Mouse (Mus musculus): ENCODE results near the gene Mpp2. TPM values are rescaled to one million over a fixed set of nuclear protein-coding genes. Genes with fewer than 3 reads are reported as not detected.

Gene Mpp2
- polyA plus RNA-seq, 1 experiment from 2014 or later: 8.8 TPM

DNA sequence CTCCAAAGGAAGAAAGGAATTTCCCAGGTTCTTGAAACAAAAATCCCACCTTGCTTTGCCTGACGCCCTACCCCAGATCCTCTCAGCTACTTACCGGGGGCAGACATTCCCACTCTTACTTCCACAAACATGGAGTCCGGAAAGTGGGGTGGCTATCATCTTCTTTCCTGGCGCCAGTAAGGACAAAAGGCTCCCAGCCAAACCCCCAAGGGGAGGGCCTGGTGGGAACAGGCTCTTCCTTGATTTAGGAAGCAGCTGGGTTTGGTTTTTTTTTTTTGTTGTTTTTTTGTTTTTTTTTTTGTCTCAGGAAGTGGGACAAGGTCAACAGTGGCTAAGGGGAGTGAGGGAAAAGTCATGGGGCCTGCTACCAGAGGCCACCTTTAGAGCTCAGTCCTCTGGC lies 36.8 kb downstream of the Mpp2 start:
- Histone ChIP-seq H3K27ac (peak overlapping the region; percentile 76), H3K9me3 (replicated peaks; ENCODE audit: low read length) (no peaks in the 10 kb centered on the region), H3K9ac (ENCODE audit: low read depth, low read length) (no peak overlapping the region), H3K4me1 (replicated peaks; ENCODE audit: insufficient read depth, low read length) (peaks cover 12% of the 10 kb centered on the region), H3K4me3 (replicated peaks; ENCODE audit: low read depth, low read length) (no peak overlapping the region), H3K27me3 (ENCODE audit: insufficient read depth, low read length) (no peaks in the 10 kb centered on the region), H3K36me3 (ENCODE audit: insufficient read depth, low read length) (no peaks in the 10 kb centered on the region), H3K4me2 (ENCODE audit: low read length) (peak overlapping the region; percentile 22; the same call in 1 of the 2 replicates)
- WGBS: 52% methylated on average over 4 of the region's 4 CpGs
- DNase-seq (ENCODE audit: low spot score) (peak; percentile 62), ATAC-seq (replicated peaks; ENCODE audit: low FRiP score, low read depth) (no peak)
- no peak for TF ChIP-seq CTCF (IDR thresholded peaks at IDR 0.05; ENCODE audit: low read depth)

DNA sequence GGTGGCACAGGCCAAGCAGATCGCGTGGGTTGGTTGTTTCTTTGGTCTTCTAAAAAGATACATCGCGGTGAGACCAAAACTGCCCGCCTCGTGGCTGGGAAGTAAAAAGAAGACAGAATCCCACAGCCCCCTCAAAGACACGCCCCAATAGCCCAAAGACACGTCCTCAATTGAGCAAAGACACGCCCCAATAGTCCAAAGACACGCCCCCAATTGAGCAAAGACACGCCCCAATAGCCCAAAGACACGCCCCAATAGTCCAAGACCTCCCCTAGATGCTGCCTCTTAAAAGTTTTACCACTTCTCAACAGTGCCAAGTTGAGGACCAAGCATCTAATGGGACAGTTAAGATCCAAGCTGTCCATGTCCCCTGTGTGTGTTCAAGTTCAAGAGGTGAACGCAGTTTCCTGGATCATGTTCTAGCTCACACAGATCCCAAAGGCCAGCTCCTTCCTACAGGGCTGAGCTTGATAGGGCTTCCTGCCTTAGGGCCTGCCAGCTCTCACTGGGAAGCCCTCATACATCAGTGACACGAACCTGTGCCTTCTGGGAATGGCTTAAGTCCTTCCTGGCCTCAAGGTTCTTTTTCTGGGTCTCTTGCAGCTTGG lies 38.3 kb downstream of the Mpp2 start:
- DNase-seq (ENCODE audit: low spot score): peak; percentile 32
- H3K9me3 ChIP-seq (replicated peaks; ENCODE audit: low read length): no peaks in the 10 kb centered on the region
- TF ChIP-seq CTCF (IDR thresholded peaks at IDR 0.05; ENCODE audit: low read depth): no peak

DNA sequence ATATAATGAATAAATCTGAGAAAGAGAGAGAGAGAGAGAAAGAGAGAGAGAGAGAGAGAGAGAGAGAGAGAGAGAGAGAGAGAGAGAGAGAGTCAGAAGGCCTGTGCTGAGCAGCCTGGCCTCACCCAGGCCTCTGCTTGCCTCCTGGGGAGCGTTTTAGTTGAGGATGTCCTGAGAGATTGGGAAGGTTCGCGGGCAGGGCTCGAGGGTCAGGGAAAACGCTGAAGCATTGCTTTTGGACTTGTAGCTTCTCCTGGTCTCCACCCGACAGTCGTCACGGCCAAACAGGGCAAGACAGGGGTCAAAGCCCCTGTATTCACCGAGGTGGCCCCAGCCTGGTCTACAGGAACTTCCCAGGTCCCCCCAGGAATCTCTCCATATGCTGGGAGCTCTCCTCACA lies 41.7 kb downstream of the Mpp2 start:
- TF ChIP-seq CTCF (IDR thresholded peaks at IDR 0.05; ENCODE audit: low read depth): no peak
- Histone ChIP-seq H3K36me3 (ENCODE audit: insufficient read depth, low read length) (no peaks in the 10 kb centered on the region), H3K4me2 (ENCODE audit: low read length) (no peak overlapping the region), H3K9me3 (replicated peaks; ENCODE audit: low read length) (no peaks in the 10 kb centered on the region), H3K9ac (ENCODE audit: low read depth, low read length) (no peak overlapping the region), H3K4me1 (replicated peaks; ENCODE audit: insufficient read depth, low read length) (no peaks in the 10 kb centered on the region), H3K27me3 (ENCODE audit: insufficient read depth, low read length) (no peaks in the 10 kb centered on the region), H3K27ac (no peak overlapping the region), H3K4me3 (replicated peaks; ENCODE audit: low read depth, low read length) (no peak overlapping the region)
- DNase-seq (ENCODE audit: low spot score): no peak
- no peak for ATAC-seq (replicated peaks; ENCODE audit: low FRiP score, low read depth)
- 83% methylated on average over 9 of the region's 9 CpGs for WGBS

More for the DNA sequence above, 38.3 kb downstream of the Mpp2 start:
- Histone ChIP-seq H3K9ac (ENCODE audit: low read depth, low read length) (no peak overlapping the region), H3K36me3 (ENCODE audit: insufficient read depth, low read length) (no peaks in the 10 kb centered on the region), H3K4me1 (replicated peaks; ENCODE audit: insufficient read depth, low read length) (peaks cover 12% of the 10 kb centered on the region), H3K4me2 (ENCODE audit: low read length) (no peak overlapping the region), H3K4me3 (replicated peaks; ENCODE audit: low read depth, low read length) (no peak overlapping the region), H3K27me3 (ENCODE audit: insufficient read depth, low read length) (no peaks in the 10 kb centered on the region), H3K27ac (0 out of 2 replicates have a peak overlapping the region, but pooled peaks have one; percentile 27)
- 54% methylated on average over 14 of the region's 14 CpGs for WGBS
- ATAC-seq (replicated peaks; ENCODE audit: low FRiP score, low read depth): no peak

DNA sequence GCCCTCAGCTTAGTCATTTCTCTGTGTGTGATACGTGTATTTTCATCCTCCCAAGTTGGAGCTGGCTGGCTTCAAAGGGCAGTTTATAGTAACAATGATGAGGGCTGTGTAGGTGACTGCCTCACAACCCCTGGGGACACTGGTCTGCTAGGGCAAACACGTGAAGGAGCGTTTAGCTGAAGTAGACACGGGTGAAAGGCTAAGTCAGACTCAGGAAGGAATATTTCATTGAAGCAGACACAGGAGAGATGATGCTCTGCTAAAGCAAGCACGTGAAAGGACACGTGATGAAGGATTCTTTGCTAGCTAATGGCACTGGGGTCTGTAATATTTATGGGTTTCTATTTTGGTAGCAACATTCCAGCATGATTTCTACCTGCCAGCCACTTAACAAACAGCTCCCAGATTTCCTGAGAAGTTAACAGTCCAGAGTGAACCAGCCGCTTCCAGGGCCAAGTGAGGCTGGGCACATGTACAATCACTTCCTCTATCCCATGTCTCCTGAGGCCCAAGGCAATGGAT lies 43.6 kb downstream of the Mpp2 start:
- no peak overlapping the region for H3K9ac ChIP-seq (ENCODE audit: low read depth, low read length)
- TF ChIP-seq CTCF (IDR thresholded peaks at IDR 0.05; ENCODE audit: low read depth): no peak
- H3K36me3 ChIP-seq (ENCODE audit: insufficient read depth, low read length): no peaks in the 10 kb centered on the region
- H3K4me1 ChIP-seq (replicated peaks; ENCODE audit: insufficient read depth, low read length): 0 out of 2 replicates have a peak, but pooled peaks cover 3% of the 10 kb centered on the region
- H3K27ac ChIP-seq: peak overlapping the region; percentile 47; the same call in 1 of the 2 replicates
- no peak overlapping the region for H3K4me3 ChIP-seq (replicated peaks; ENCODE audit: low read depth, low read length)
- 67% methylated on average over 7 of the region's 7 CpGs for WGBS
- ATAC-seq (replicated peaks; ENCODE audit: low FRiP score, low read depth): no peak
- no peak for DNase-seq (ENCODE audit: low spot score)
- no peak overlapping the region for H3K4me2 ChIP-seq (ENCODE audit: low read length)
- no peaks in the 10 kb centered on the region for H3K9me3 ChIP-seq (replicated peaks; ENCODE audit: low read length)
- H3K27me3 ChIP-seq (ENCODE audit: insufficient read depth, low read length): no peaks in the 10 kb centered on the region

DNA sequence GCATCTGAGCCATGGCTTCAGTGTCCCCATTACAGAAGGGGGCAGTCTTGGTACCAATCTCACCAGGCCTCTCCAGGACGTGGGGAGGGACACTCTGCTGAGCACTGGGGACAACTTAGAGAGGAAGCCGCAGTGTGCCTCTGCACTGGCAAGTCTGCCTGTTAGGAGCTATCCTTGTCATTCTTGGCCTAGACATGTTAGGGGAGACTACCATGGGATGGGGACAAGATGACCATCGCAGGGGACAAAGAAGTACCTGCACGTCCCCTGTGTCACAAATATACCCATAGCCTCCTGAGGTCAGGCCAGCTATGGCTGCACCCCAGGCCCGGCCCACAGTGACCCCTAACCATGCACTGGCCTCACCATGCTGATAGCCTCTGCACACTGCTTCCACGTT lies 44.9 kb downstream of the Mpp2 start:
- Histone ChIP-seq H3K9ac (ENCODE audit: low read depth, low read length) (no peak overlapping the region), H3K4me2 (ENCODE audit: low read length) (no peak overlapping the region), H3K36me3 (ENCODE audit: insufficient read depth, low read length) (no peaks in the 10 kb centered on the region), H3K27me3 (ENCODE audit: insufficient read depth, low read length) (no peaks in the 10 kb centered on the region), H3K27ac (no peak overlapping the region), H3K9me3 (replicated peaks; ENCODE audit: low read length) (no peaks in the 10 kb centered on the region), H3K4me1 (replicated peaks; ENCODE audit: insufficient read depth, low read length) (0 out of 2 replicates have a peak, but pooled peaks cover 4% of the 10 kb centered on the region), H3K4me3 (replicated peaks; ENCODE audit: low read depth, low read length) (no peak overlapping the region)
- DNase-seq (ENCODE audit: low spot score) (no peak), ATAC-seq (replicated peaks; ENCODE audit: low FRiP score, low read depth) (no peak)
- TF ChIP-seq CTCF (IDR thresholded peaks at IDR 0.05; ENCODE audit: low read depth): no peak
- 86% methylated on average over 6 of the region's 6 CpGs for WGBS

DNA sequence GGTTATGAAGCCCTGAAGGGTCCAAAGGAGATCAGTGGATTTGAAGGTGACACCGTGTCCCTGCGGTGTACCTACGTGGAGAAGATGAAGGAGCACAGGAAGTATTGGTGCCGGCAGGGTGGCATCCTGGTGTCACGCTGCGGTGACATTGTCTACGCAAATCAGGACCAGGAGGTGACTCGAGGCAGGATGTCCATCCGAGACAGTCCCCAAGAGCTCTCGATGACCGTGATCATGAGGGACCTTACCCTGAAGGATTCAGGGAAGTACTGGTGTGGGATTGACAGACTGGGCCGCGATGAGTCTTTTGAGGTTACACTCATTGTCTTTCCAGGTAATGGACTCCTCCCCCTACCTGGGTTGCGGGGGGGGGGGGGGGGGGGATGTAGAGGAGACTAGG lies 45.3 kb downstream of the Mpp2 start:
- ATAC-seq (replicated peaks; ENCODE audit: low FRiP score, low read depth) (no peak), DNase-seq (ENCODE audit: low spot score) (no peak)
- no peak for TF ChIP-seq CTCF (IDR thresholded peaks at IDR 0.05; ENCODE audit: low read depth)
- Histone ChIP-seq H3K27me3 (ENCODE audit: insufficient read depth, low read length) (peaks cover 1% of the 10 kb centered on the region; the same call in 1 of the 2 replicates), H3K4me1 (replicated peaks; ENCODE audit: insufficient read depth, low read length) (0 out of 2 replicates have a peak, but pooled peaks cover 4% of the 10 kb centered on the region), H3K9me3 (replicated peaks; ENCODE audit: low read length) (no peaks in the 10 kb centered on the region), H3K9ac (ENCODE audit: low read depth, low read length) (no peak overlapping the region), H3K36me3 (ENCODE audit: insufficient read depth, low read length) (no peaks in the 10 kb centered on the region), H3K4me2 (ENCODE audit: low read length) (no peak overlapping the region), H3K4me3 (replicated peaks; ENCODE audit: low read depth, low read length) (no peak overlapping the region), H3K27ac (no peak overlapping the region)
- WGBS: 93% methylated on average over 13 of the region's 14 CpGs
